Mouse (Mus musculus) brain, embryonic 14.5 days (tissue): ENCODE measurements at regions not wholly inside any gene's neighbourhood (a gene's known extent, or its start where the extent isn't known, plus 50 kb on each side); places are given as distances from the start of the nearest gene placed in this dataset.

Source experiments
- DNase-seq: peaks from one replicate; pipeline ENCODE4 v3.0.0-alpha.2; 2011; ENCODE audit warnings: low read depth
- CTCF ChIP-seq: fragments of 200-500 bp; IDR thresholded peaks from 2 replicates; pipeline ENCODE4 v1.5.1; 2012; ENCODE audit warnings: inconsistent platforms, mild to moderate bottlenecking, moderate library complexity, borderline replicate concordance; ENCODE audit not compliant: insufficient read depth, insufficient read length; ENCODE audit errors: extremely low read depth
- POLR2A ChIP-seq: fragments of 200-500 bp; IDR thresholded peaks from 2 replicates; pipeline ENCODE4 v1.6.1; 2012; ENCODE audit warnings: mild to moderate bottlenecking, inconsistent platforms, borderline replicate concordance; ENCODE audit not compliant: poor library complexity, insufficient read depth, insufficient read length, severe bottlenecking; ENCODE audit errors: extremely low read depth

GRCm38 (mm10) chr10:119395048-119395447 is 58.6 kb upstream of the Grip1 start:
- peak; percentile 68 for DNase-seq
- TF ChIP-seq CTCF = no peak
- no peak for TF ChIP-seq POLR2A

DNA sequence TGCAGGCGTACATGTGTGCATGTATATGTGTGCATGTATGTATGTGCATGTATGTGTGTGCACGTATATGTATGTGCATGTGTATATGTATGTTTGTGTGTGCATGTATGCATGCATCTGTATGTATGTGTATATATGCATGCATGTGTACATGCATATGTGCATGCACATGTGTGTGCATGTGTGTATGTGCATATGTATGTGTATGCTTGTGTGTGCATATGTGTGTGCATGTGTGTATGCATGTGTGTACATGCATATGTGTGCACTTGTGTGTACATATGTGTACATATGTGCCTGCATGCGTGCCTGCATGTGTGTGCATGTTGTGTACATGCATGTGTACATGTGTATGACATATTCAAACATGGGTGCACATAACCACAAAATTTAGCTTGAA is 65.7 kb upstream of the Grip1 start:
- TF ChIP-seq POLR2A (no peak), CTCF (no peak)
- no peak for DNase-seq

GRCm38 (mm10) chr10:119382257-119382656 is 71.4 kb upstream of the Grip1 start:
- no peak for TF ChIP-seq POLR2A
- no peak for DNase-seq

- DNase-seq = no peak
- TF ChIP-seq CTCF = no peak
- TF ChIP-seq POLR2A = no peak
Measured at GRCm38 (mm10) chr10:119368566-119368965, 85.1 kb upstream of the Grip1 start.

DNA sequence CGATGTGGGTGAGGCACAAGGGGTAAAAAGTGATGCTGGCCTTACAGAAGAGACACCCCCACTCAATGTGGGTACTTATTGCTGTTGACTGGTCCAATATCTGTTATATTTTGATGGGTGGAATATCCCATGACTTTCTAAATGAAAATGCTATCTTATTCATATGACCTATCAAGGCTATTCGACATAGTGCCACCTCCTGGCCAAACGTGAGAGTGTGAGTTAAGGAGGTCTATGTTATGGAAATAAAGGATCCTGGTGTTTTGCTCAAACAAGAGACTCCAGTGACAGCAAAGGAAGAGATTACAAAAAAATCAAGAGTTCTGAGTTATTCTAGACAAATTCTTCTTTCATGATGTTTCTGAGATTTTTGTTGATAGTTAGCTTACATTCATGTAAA is 90.0 kb upstream of the Grip1 start:
- TF ChIP-seq CTCF (peak; percentile 4; the same call in 1 of the 2 replicates), POLR2A (no peak)
- peak; percentile 55 for DNase-seq

DNA sequence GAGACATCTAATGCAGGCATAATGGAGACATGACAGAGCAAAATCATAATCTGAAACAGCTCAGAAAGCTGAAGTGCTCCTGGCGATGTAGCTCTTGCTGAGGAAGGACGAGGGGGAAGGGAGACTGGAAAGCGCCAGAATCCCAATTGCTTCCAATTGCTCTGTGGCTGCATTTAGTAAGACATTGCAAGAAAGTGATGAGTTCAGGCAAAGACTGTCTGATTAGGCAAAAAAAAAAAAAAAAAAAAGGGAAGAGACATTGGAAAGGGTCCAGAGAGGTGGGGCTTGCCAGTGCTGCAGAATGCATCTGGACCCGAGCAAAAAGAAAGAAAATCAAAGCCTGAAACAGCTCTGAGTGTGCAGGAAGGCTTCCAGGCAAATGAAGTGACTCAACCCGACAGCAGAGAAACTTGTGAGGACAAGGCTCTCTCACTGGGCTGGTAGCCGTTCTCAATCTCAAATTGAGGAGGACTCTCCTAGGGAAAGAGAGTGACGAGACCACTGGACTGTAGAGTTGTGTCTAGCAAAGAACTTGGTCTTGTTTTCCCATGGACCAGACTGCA is 94.8 kb upstream of the Grip1 start:
- peak; percentile 55 for DNase-seq
- no peak for TF ChIP-seq POLR2A
- no peak for TF ChIP-seq CTCF

GRCm38 (mm10) chr10:119342317-119343114 is 102.7 kb upstream of the Cand1 start:
- TF ChIP-seq CTCF (no peak), POLR2A (no peak)

DNA sequence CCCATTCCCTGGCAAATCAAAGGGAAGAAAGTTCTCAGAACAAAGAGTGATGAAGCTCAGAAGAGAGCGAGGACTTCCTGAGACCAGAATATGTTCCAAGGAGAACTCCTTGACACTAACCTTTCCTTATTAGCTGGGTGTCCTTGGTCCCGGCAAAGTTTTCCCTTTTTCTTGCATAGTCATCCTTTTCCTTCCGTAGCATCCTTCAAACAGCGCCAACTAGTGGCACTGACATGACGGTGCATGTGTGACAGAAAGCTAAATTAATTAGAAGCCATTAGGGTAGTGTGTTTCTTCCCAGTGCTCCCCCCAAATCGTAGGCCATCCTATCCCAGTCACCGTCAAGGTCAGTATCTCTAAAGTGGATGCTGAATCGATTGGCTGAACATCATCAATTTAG is 100.5 kb upstream of the Cand1 start:
- TF ChIP-seq CTCF (peak; percentile 51; the same call in 1 of the 2 replicates), POLR2A (no peak)
- DNase-seq = no peak

More at GRCm38 (mm10) chr10:119342317-119343114, 102.7 kb upstream of the Cand1 start:
- DNase-seq = no peak

DNA sequence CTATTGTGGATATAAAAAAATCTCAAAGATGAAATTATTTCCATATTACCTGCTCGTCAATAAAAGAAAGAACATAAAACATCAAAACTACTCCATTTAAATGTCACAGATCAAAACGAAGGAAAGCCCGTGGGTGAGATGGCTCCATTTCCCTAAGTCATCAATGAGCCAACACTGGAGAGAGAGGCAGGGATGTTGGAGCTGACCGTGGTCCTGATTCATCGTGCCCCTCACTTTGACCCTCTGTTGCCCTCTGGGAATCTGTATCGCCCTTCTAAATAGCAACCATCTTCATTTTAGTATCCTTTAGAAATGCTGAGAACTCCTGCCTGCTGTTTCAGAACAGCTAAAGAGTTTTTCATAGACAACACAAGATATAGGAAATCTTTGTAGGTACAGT is 87.1 kb upstream of the Cand1 start:
- DNase-seq = no peak
- TF ChIP-seq CTCF = no peak
- TF ChIP-seq POLR2A = no peak

DNA sequence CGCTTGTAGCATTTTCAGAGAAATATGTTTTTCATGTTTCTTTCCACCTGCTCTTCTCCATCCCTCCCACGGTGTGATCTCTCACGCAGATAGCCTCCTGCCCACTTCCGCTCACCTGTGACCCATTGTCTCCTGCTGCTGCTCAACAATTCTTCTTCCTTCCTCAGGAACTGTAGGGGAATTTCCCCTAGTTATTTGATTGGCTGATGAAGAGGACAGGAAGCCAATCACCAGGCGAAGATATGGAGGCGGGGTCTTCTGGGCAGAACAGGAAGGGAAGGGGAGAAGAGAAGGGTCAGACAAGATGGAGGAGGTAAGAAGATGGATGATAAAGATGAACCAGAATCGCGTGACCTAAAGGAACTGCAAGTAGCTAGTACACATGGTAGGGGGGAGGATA is 80.1 kb upstream of the Cand1 start:
- no peak for DNase-seq
- no peak for TF ChIP-seq POLR2A
- TF ChIP-seq CTCF = no peak

DNA sequence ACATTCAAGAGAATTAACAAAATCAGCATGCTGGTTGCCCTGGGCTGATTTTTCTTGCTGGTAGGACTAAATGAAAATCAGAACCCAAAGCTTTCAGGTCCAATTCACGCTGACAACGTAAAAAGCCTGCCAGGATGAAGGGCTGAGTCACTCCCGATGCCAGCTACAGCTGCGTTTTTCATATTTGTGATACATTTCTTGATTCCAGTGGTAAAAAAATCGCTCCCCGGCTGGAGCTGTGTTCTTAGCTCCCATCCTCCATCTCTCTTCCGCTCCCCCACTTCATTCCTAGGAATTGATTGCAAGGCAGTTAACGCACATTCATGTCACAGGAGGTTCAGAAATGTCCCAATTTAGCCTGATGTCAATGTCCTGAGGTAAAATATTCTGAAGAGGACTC is 78.6 kb upstream of the Cand1 start:
- peak; percentile 31 for DNase-seq

DNA sequence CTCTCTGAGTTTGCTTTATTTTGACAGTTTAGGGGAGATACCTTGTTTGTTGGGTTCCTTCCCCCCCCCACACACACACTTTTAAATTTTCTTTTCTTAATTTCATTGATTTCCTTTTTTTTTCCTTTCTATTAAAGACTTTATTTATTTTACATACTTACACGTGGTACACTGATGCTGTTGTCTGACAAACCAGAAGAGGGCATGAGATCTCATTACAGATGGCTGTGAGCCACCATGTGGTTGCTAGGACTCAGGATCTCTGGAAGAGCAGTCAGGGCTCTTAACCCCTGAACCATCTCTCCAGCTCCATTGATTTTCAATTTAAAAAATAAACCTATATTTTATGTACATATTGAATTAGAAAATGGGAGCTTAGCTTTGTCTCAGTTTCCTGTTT is 71.7 kb upstream of the Cand1 start:
- TF ChIP-seq POLR2A (no peak), CTCF (no peak)
- DNase-seq = peak; percentile 12

More for the DNA sequence above, 78.6 kb upstream of the Cand1 start:
- TF ChIP-seq CTCF (no peak), POLR2A (no peak)

DNA sequence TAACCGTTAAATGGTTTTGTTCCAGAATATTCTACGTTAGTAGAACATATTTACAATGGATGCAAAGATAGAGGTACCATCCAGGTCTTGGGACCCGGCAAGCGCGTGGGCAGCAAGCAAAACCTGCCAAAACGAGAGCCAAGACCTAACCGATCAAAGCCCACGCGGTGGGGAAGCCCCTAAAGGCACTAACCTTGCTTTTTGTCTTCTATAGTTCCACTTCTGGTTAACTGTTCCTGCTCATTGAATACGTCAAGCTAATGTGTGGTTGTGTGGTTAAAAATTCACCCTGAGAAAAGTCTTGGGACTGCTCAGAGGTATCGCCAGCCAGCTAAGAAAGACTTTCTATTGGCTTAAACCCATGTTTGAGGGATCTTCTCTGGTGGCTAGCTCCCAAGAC is 55.9 kb upstream of the Cand1 start:
- no peak for TF ChIP-seq CTCF
- no peak for TF ChIP-seq POLR2A

More for the DNA sequence above, 55.9 kb upstream of the Cand1 start:
- no peak for DNase-seq
